Mouse (Mus musculus): ENCODE results near the gene St3gal5.

The St3gal5 gene

GRCm38 (mm10) chr6:72162155-72162890 lies 64.9 kb downstream of the St3gal5 start:
- peak; percentile 30 for DNase-seq (ENCODE audit: low read depth, low spot score)

DNA sequence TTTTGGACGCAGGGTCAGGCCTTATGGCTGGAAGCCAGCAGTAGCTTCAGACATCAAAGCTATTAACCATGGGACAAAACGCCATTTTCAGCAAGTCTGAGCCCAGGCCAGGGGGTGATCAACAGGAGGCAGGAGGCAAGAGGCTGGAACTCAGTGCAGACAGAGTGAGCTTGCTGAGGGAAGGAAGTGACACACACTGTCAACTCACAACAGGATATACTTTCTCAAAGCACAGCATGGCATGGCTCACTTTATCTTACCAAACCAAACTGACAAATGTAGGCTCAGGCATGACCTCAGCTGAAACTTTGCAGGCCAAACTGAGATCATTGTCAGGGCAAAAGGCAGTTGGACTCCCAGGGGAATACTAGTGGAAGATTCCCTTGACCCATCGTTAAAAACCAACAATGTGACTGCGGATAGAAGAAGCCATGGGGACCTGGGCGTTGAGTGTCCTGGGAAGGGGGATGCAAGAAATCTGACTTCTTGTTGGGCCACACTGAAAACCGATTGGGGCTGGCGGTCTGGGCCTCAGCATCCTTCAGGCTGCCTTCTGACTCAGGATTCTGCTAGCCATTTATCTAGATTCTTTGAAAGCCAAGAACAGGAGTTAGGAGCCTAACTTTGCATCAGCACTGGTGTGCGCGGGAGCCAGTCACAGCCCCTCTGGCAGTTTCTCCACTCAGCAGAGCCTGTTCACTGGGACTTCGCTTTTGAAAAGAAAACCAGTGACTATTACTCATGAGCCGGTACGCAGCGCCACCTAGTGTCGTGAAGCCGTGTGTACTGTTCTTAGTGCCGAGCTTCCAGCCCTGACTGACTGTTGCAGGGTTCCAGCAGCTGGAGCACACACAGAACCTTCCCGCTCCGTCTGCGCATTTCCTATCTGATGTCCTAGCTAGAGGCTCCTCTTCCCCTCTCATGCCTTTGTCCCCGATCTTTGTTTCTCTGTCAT lies 67.2 kb downstream of the St3gal5 start:
- DNase-seq (ENCODE audit: low read depth, low spot score) = peak; percentile 93

DNA sequence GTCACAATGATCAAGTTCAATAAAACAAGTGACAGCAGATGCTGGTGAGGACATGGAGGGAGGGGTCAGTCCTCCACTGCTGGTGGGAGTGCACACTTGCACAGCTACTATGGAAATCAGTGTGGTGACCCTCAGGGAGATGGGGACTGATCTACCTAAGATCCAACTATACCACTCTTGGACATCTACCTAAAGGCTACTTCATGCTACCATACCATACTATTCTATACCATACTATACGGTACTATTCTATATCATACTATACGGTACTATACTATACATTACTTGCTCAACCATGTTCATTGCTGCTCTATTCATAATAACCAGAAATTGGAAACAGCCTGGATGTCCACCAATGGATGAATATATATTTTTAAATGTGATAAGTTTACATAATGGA lies 68.5 kb downstream of the St3gal5 start:
- no peak for DNase-seq (ENCODE audit: low read depth, low spot score)

- no peak for DNase-seq (ENCODE audit: low read depth, low spot score)
Observed at GRCm38 (mm10) chr6:72171391-72171790, 74.0 kb downstream of the St3gal5 start.

GRCm38 (mm10) chr6:72173350-72173749 lies 76.0 kb downstream of the St3gal5 start:
- no peak for DNase-seq (ENCODE audit: low read depth, low spot score)

DNA sequence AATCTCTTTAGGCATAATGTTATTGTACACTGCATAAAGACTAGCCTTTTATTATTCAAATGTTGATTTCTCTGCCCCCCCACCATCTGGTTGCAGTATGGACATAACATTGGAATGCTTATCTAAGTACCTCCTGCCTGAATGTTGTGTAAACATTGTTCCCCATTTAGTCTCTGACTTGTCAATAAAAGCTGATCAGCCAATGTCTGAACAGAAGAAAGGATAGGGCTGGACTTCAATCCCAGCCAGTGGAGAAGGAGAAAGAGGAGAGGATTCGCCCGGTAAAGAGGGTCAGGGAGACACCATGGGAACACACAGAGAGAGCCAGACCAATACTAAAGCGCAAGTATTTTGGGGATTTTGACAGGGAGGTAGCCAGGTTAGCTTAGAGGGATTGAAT lies 78.0 kb downstream of the St3gal5 start:
- DNase-seq (ENCODE audit: low read depth, low spot score) = no peak

DNA sequence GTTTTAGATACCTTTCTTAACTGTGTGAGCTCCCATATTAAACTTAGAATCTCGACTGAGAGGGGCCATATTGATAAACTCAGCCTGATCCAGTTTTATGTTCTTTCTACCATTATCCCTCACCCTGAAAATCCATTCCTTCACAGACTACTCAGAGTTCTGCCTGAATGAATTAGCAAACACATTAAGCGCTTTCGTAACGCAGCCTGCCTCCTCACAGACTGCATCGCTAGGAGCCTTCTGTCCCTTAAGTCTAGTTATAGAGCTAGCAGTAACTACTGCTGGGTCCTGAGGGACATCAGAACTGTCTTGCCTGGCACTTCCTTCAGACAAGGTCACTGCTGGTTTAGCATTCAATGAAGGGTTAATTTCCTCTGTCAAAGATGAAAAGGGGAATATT lies 78.6 kb downstream of the St3gal5 start:
- no peak for DNase-seq (ENCODE audit: low read depth, low spot score)

- no peak for DNase-seq (ENCODE audit: low read depth, low spot score)
Observed at GRCm38 (mm10) chr6:72177417-72177816, 80.0 kb downstream of the St3gal5 start.

DNA sequence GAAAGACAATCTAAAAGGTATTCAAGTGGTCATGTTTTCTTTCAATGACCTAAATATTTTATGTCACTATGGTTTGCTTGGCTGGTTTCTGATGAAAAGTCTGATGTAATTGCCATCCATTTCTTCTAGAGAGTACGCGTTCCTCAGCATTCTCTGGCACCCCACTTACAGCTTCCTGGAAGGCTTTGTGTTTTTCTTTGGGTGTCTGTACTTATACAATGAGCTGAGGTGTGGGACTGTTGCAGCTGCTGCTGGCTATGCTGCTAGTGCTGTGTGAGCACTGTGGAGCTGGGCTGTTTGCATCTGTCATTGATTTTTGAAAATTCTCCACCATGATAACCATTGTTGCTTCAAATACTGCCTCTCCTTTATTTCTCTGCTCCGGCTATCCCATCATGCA lies 81.6 kb downstream of the St3gal5 start:
- no peak for DNase-seq (ENCODE audit: low read depth, low spot score)

GRCm38 (mm10) chr6:72179562-72180502 lies 82.4 kb downstream of the St3gal5 start:
- no peak for DNase-seq (ENCODE audit: low read depth, low spot score)

DNA sequence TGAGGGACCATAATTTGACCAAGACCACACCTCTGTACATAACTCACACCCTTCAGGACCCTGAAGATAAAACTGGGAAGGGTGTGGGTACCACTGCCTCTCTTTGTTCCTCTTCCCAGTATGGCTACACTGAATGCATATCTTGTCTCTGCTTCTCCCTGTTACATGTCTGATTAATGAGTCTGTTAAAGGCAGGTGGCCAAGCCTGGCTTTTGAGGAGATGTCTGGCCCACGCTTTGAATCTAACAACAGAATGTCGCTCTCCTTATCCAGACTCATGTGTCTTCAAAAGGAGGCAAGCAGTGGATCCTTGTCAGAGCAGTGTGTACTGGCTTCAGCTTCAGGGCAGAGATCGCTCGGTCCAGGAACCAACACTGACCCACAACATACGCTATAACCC lies 87.2 kb downstream of the St3gal5 start:
- no peak for DNase-seq (ENCODE audit: low read depth, low spot score)

GRCm38 (mm10) chr6:72185893-72186490 lies 88.6 kb downstream of the St3gal5 start:
- DNase-seq (ENCODE audit: low read depth, low spot score) = peak; percentile 82

GRCm38 (mm10) chr6:72186809-72187208 lies 89.4 kb downstream of the St3gal5 start:
- DNase-seq (ENCODE audit: low read depth, low spot score) = no peak

- no peak for DNase-seq (ENCODE audit: low read depth, low spot score)
Observed at GRCm38 (mm10) chr6:72189061-72189863, 91.9 kb downstream of the St3gal5 start.

- DNase-seq (ENCODE audit: low read depth, low spot score) = peak; percentile 49
Observed at GRCm38 (mm10) chr6:72190120-72190519, 92.7 kb downstream of the St3gal5 start.

DNA sequence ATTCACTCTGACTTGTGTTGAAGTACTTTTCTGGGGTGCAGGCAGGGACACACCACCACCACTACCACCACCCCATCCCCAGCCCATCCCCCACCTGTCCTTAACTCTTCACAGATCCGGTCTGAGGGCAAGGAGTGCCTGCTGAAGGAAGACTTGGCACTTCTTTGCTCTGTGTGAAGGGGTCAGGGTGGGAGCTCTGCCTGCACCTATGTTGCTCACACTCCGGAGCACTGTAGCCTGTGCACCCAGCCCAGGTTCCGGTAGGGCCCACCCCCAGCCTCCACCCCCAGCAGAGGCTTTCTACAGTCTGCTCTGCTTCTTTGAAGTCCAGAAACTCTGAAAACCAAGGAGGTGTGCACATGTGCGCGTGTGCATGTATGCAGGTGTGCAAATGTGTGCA lies 93.2 kb downstream of the St3gal5 start:
- no peak for DNase-seq (ENCODE audit: low read depth, low spot score)

DNA sequence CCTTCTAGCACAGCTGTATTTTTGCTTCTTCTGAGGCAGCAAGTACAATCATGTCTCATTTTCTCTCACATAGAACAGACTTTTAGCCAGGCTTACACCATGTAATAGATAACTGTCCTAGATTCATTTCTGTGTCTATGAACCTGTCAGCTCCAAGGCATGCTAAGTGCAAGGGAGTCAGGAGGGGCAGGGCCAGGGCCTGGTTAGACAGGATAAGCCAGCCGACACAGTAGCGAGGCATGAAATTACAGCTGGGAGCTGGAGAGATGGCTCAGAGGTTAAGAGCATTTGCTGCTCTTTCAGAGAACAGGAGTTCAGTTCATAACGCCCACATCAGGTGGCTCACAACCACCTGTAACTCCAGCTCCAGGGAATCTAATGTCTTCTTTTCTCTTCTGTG lies 99.3 kb downstream of the St3gal5 start:
- no peak for DNase-seq (ENCODE audit: low read depth, low spot score)

DNA sequence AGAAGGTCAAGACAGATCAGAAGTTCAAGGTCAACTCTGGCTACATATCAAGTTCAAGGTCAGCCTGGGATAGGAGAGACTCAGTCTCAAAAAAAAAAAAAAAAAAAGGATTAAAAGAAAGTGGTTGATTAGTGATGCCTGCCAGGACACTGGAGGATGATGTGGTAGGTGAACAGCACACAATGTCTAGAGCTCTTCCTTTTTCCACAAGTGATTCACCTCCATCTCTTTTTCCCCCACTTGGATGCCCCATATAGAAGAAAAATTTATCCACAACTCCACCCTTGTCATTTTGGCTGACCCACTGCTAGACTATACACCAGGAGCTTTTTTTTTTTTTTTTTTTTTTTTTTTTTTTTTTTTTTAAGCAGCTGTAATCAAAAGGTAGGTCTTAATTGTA lies 100.1 kb downstream of the St3gal5 start:
- no peak for DNase-seq (ENCODE audit: low read depth, low spot score)

- no peak for DNase-seq (ENCODE audit: low read depth, low spot score)
Observed at GRCm38 (mm10) chr6:72200595-72201256, 103.3 kb downstream of the St3gal5 start.

DNA sequence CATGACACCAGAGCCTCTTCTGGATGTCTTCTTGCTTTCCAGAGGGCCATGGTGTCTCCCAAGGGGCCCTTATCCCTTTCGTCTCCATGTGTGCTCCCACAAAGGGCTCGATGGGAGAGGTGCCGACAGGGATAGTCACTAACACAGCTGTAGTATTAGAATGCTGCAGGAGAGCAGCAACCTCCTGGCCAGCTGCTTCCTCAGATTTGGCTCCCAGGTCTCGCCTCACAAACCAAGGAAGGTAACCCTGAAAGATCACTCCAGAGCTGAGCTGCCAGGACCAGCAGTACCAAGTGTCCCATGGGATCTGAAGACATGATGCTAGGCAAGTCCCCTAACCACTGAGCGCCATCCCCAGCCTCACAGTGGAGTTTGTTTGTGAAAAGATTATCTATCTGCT lies 105.3 kb downstream of the St3gal5 start:
- DNase-seq (ENCODE audit: low read depth, low spot score) = no peak
